Mouse (Mus musculus) intestine, postnatal 0 days (tissue): ENCODE data around the gene Slc25a39. TPM values are rescaled to one million over a fixed set of nuclear protein-coding genes. Genes with fewer than 3 reads are reported as not detected.

Source experiments
- ATAC-seq: fragments of 200-750 bp; cut with Nextera tagmentation; 2 replicates; pipeline ENCODE4 v1.8.0; 2017; ENCODE audit warnings: mild to moderate bottlenecking, moderate TSS enrichment, moderate library complexity
- H3K27ac ChIP-seq: fragments of 300-500 bp; sonication (generic); 2 replicates; pipeline ENCODE4 v1.5.1; 2014; ENCODE audit warnings: mild to moderate bottlenecking, low read depth, low read length, moderate library complexity
- H3K27me3 ChIP-seq: fragments of 300-500 bp; sonication (generic); replicated peaks from 2 replicates; pipeline ENCODE4 v1.6.1; 2014; ENCODE audit warnings: low read length, mixed read lengths; ENCODE audit not compliant: control insufficient read depth, insufficient read depth
- H3K36me3 ChIP-seq: fragments of 300-500 bp; sonication (generic); 2 replicates; pipeline ENCODE4 v1.6.1; 2014; ENCODE audit warnings: mild to moderate bottlenecking, moderate library complexity; ENCODE audit not compliant: control insufficient read depth, insufficient read depth
- H3K4me1 ChIP-seq: fragments of 300-500 bp; sonication (generic); replicated peaks from 2 replicates; pipeline ENCODE4 v1.6.1; 2014; ENCODE audit warnings: antibody characterized with exemption, low read length, mixed read lengths; ENCODE audit not compliant: control insufficient read depth, insufficient read depth
- H3K4me2 ChIP-seq: fragments of 300-500 bp; sonication (generic); replicated peaks from 2 replicates; pipeline ENCODE4 v1.6.1; 2014; ENCODE audit warnings: low read depth, mild to moderate bottlenecking, moderate library complexity
- H3K4me3 ChIP-seq: fragments of 300-500 bp; sonication (generic); 2 replicates; pipeline ENCODE4 v1.5.1; 2014; ENCODE audit warnings: low read depth, low read length
- H3K9ac ChIP-seq: fragments of 300-500 bp; sonication (generic); 2 replicates; pipeline ENCODE4 v1.6.1; 2014; ENCODE audit warnings: mild to moderate bottlenecking, low read depth, low read length
- H3K9me3 ChIP-seq: fragments of 300-500 bp; sonication (generic); 2 replicates; pipeline ENCODE4 v1.6.1; 2016; ENCODE audit warnings: mixed run types; ENCODE audit not compliant: control insufficient read depth
- CTCF ChIP-seq: sonication (generic); IDR thresholded peaks from 2 replicates; pipeline ENCODE4 v1.5.1; 2016; ENCODE audit warnings: low read depth, mild to moderate bottlenecking, control low read depth, antibody characterized with exemption, moderate library complexity
- WGBS: fragments of 180-500 bp; shearing (Covaris S2); extraction: QIAGEN DNeasy Blood & Tissue Kit; methylation state at CpG from one replicate; pipeline ENCODE4 v1.1.7; 2014; 5-methylcytosine and 5-hydroxymethylcytosine counted together
- polyA plus RNA-seq: library from polyadenylated mRNA; unstranded; fragments of >200 nt; fragmentation: Nextera tagmentation; extraction: Ambion mirVana; gene quantifications from 2 replicates; pipeline ENCODE4 v1.2.1, GENCODE M21; 2015

Gene Slc25a39
- polyA plus RNA-seq, 1 experiment from 2014 or later = 296 TPM

DNA sequence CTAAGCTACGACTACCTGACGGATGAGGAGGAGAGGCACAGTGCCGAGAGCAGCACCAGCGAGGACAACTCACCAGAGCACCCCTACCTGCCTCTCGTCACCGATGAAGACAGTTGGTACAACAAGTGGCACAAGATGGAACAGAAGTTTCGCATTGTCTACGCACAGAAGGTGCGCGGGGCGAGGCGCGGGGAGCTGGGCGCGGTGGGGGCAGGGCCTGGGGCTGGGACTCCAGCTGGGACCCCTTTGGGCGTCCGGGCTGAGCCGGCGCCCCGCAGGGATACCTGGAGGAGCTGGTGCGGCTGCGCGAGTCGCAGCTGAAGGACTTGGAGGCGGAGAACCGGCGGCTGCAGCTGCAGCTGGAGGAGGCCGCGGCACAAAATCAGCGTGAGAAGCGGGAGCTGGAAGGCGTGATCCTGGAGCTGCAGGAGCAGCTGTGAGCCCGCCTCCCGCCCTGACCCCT lies 8.1 kb downstream of the Slc25a39 start:
- no peak for TF ChIP-seq CTCF
- no peak for ATAC-seq
- H3K27me3 ChIP-seq = peaks cover 18% of the 10 kb centered on the region
- H3K4me1 ChIP-seq = no peaks in the 10 kb centered on the region
- WGBS = under 1% methylated on average over 33 of the region's 34 CpGs
- peaks cover 31% of the 10 kb centered on the region for H3K36me3 ChIP-seq
- no peaks in the 10 kb centered on the region for H3K9me3 ChIP-seq
- peak overlapping the region; percentile 64 for H3K4me2 ChIP-seq
- H3K9ac ChIP-seq = no peak overlapping the region
- H3K27ac ChIP-seq = no peak overlapping the region
- H3K4me3 ChIP-seq = peak overlapping the region; percentile 31

DNA sequence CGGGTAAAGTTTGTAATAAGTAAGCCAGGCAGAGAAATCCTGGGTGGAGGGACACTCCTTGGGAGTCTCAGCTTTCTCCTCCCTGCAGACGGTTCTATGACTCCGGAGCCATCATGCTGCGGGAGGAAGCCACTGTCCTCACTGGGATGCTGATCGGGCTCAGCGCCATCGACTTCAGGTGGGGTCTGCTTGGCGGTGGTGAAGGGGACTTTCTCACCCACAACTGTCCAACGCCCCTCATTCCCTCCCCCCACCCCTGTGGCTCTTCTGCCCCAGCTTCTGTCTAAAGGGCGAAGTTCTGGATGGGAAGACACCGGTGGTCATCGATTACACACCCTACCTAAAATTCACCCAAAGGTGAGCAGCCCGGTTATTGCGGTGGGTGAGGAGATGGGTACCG lies 8.6 kb downstream of the Slc25a39 start:
- no peak for TF ChIP-seq CTCF
- H3K27me3 ChIP-seq = peaks cover 18% of the 10 kb centered on the region
- peak overlapping the region; percentile 31 for H3K4me3 ChIP-seq
- no peak overlapping the region for H3K9ac ChIP-seq
- peaks cover 4% of the 10 kb centered on the region for H3K4me1 ChIP-seq
- no peak for ATAC-seq
- peaks cover 26% of the 10 kb centered on the region for H3K36me3 ChIP-seq
- no peak overlapping the region for H3K27ac ChIP-seq
- H3K4me2 ChIP-seq = peak overlapping the region; percentile 64
- H3K9me3 ChIP-seq = no peaks in the 10 kb centered on the region
- WGBS = 16% methylated on average over 15 of the region's 15 CpGs

DNA sequence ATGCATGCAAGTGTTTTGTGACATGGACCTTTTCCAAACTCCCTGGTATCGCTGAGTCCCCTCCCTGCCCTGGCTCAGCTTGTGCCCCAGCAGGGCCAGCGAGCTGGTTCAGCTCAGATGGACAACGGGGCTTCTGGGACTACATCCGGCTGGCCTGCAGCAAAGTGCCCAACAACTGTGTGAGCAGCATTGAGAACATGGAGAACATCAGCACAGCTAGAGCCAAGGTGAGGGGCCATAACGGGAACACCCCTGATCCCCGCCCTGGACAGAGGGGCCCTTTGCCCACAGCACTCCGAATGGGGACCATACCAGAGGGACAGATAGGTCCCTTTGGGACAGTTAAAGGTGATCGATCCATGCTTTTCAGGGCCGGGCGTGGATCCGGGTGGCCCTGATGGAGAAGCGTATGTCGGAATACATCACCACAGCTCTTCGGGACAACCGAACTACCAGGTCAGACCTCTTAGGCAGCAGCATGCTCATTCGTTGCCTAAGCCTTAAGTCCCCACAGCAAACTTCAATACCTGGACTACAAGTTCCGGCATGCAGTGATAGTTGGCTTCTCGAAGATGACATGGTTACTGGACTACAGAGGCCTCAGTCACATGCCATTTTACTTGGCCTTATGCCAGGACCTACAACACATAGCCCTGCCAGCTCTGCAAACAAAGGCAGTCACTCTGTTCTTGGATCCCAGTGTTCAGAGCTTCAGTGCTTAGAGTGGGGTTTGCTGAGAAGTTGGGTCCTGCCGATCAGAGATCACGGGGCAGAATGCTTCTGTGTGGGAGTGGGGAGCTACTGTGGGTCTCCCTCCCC lies 9.5 kb downstream of the Slc25a39 start:
- no peak overlapping the region for H3K9ac ChIP-seq
- no peak overlapping the region for H3K4me3 ChIP-seq
- H3K9me3 ChIP-seq = no peaks in the 10 kb centered on the region
- H3K4me1 ChIP-seq = peaks cover 12% of the 10 kb centered on the region
- peaks cover 18% of the 10 kb centered on the region for H3K27me3 ChIP-seq
- no peak for TF ChIP-seq CTCF
- 74% methylated on average over 20 of the region's 20 CpGs for WGBS
- H3K4me2 ChIP-seq = 0 out of 2 replicates have a peak overlapping the region, but pooled peaks have one; percentile 64
- peaks cover 17% of the 10 kb centered on the region; the same call in 1 of the 2 replicates for H3K36me3 ChIP-seq
- no peak overlapping the region for H3K27ac ChIP-seq
- peak; percentile 59 for ATAC-seq

DNA sequence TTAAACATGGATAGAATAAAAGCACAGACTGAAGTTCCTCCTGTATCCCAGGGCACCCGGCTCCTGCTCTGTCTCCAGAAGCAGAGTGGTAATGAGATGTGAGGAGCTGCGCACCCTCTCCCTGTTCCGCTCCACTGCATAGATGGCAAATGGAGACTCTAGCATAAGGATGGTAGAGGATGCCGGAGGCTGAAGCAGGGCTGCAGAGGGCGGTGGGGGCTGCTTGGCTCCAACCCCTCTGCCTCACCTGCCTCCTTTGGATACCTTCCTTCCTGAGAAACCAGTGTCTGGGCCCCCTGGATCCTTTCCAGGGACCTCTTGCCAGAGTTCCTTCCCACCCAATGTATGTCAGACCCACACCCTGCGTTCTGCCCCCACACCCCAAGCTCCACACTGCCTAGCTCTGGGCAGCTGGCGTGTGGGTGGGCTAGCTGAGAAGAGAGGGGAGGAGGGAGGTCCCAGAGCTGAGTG lies 11.0 kb downstream of the Slc25a39 start:
- Histone ChIP-seq H3K4me1 (peaks cover 12% of the 10 kb centered on the region), H3K36me3 (peaks cover 2% of the 10 kb centered on the region; the same call in 1 of the 2 replicates), H3K4me3 (no peak overlapping the region), H3K9me3 (no peaks in the 10 kb centered on the region), H3K4me2 (no peak overlapping the region), H3K27me3 (peaks cover 18% of the 10 kb centered on the region), H3K27ac (no peak overlapping the region), H3K9ac (no peak overlapping the region)
- ATAC-seq = no peak
- 77% methylated on average over 7 of the region's 7 CpGs for WGBS
- TF ChIP-seq CTCF = no peak

DNA sequence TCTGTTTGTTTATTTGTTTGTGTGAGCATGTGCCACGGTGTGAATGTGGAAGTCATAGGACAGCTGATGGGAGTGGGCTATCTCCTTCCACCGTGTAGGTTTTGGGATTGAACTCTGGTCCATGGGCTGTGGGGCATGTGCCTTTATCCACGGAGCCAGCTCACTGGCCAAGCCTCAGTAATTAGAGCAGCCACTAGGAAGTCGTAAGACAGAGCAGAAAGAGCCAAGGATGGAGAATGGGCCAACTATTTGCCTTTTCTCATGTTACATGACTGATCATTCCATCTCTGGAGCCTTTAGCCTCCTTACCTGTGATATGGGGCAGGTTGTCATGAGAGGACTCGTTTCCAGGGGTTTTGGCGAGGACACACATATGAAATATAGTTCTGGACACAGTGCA lies 11.5 kb downstream of the Slc25a39 start:
- no peaks in the 10 kb centered on the region for H3K9me3 ChIP-seq
- H3K9ac ChIP-seq = no peak overlapping the region
- 57% methylated on average over 6 of the region's 6 CpGs for WGBS
- ATAC-seq = no peak
- H3K27me3 ChIP-seq = peaks cover 18% of the 10 kb centered on the region
- no peak overlapping the region for H3K4me2 ChIP-seq
- no peak overlapping the region for H3K4me3 ChIP-seq
- no peak overlapping the region for H3K27ac ChIP-seq
- peaks cover 12% of the 10 kb centered on the region for H3K4me1 ChIP-seq
- H3K36me3 ChIP-seq = no peaks in the 10 kb centered on the region
- TF ChIP-seq CTCF = no peak

DNA sequence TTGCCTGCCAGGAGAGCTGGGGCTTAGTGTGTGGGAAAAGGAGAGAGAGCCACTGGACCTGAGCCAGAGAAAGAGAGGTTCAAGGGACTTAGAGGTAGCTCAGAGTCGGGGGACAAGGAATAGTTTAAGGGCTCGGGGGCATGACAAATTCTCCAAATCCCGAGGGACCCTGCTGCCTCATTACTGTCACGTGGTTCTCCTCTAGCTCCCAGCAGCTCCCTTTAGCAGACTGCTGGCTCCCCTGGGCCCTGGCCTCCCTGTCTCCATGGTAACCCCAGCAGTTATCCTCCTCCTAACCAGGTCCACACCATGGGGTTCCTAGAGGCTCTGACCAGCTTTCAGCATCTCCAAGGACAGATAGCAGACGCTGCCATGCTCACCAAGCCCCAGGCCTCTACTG lies 12.5 kb downstream of the Slc25a39 start:
- H3K9me3 ChIP-seq = no peaks in the 10 kb centered on the region
- H3K9ac ChIP-seq = no peak overlapping the region
- no peak overlapping the region for H3K4me2 ChIP-seq
- no peak for ATAC-seq
- H3K27me3 ChIP-seq = peaks cover 18% of the 10 kb centered on the region
- no peaks in the 10 kb centered on the region for H3K36me3 ChIP-seq
- 19% methylated on average over 5 of the region's 5 CpGs for WGBS
- no peak for TF ChIP-seq CTCF
- no peak overlapping the region for H3K27ac ChIP-seq
- H3K4me1 ChIP-seq = peaks cover 12% of the 10 kb centered on the region
- no peak overlapping the region for H3K4me3 ChIP-seq
